Mouse (Mus musculus) CH12.LX (cell line): Measurements from ENCODE around the gene Tns2. TPM values are rescaled to one million over a fixed set of nuclear protein-coding genes. Genes with fewer than 3 reads are reported as not detected.

Experiments
- DNase-seq: peaks from one replicate; pipeline ENCODE4 v3.0.0-alpha.2; 2013; ENCODE audit errors: extremely low read depth
- H3K27ac ChIP-seq: 2 replicates; pipeline ENCODE4 v1.5.1; 2012; ENCODE audit warnings: low read depth, mild to moderate bottlenecking, control low read depth, moderate library complexity; ENCODE audit not compliant: insufficient read depth
- H3K27me3 ChIP-seq: replicated peaks from 2 replicates; pipeline ENCODE3; 2012; ENCODE audit warnings: inconsistent platforms
- H3K36me3 ChIP-seq, 2 experiments: replicated peaks in 1 of 2; 2 replicates each; pipeline versions ENCODE3 to v1.6.1; 2012; ENCODE audit warnings: inconsistent platforms in 1 of 2, low read length in 1 of 2, mild to moderate bottlenecking in 1 of 2, mixed read lengths in 1 of 2, moderate library complexity in 1 of 2; ENCODE audit not compliant: control insufficient read depth in 1 of 2, insufficient read depth in 1 of 2
- H3K4me1 ChIP-seq, 2 experiments: 2 replicates each; pipeline ENCODE4 v1.6.1; 2012; ENCODE audit warnings: inconsistent platforms in 1 of 2, moderate library complexity in 1 of 2; ENCODE audit not compliant: insufficient read depth in 2 of 2, control insufficient read depth in 1 of 2
- H3K4me2 ChIP-seq: 2 replicates; pipeline ENCODE4 v1.6.1; 2012; ENCODE audit warnings: low read depth, mild to moderate bottlenecking, control low read depth; ENCODE audit not compliant: poor library complexity, insufficient read depth, severe bottlenecking
- H3K4me3 ChIP-seq, 3 experiments: fragments of 150-350 bp in 1 of 3; sonication (generic) in 1 of 3; replicated peaks in 1 of 3; 2 replicates each; pipeline versions ENCODE3 to v1.5.1; 2011 to 2012; ENCODE audit warnings: low read depth in 2 of 3, low read length in 2 of 3, mild to moderate bottlenecking in 2 of 3, moderate library complexity in 2 of 3, control low read depth in 1 of 3, improper control_type of control experiment in 1 of 3, inconsistent platforms in 1 of 3, mixed read lengths in 1 of 3; ENCODE audit not compliant: poor library complexity in 1 of 3
- H3K79me2 ChIP-seq: replicated peaks from 2 replicates; pipeline ENCODE4 v1.6.1; 2012; ENCODE audit warnings: mild to moderate bottlenecking, moderate library complexity; ENCODE audit not compliant: control insufficient read depth, poor library complexity, insufficient read depth, severe bottlenecking; ENCODE audit errors: extremely low read depth
- H3K9ac ChIP-seq: 2 replicates; pipeline ENCODE4 v1.6.1; 2012; ENCODE audit warnings: low read depth, mild to moderate bottlenecking, control low read depth, moderate library complexity; ENCODE audit not compliant: insufficient read depth
- H3K9me3 ChIP-seq: replicated peaks from 2 replicates; pipeline ENCODE3; 2012; ENCODE audit warnings: low read length, inconsistent platforms, mixed read lengths
- BHLHE40 ChIP-seq: IDR thresholded peaks from 2 replicates; pipeline ENCODE4 v1.6.1; 2011; ENCODE audit warnings: mild to moderate bottlenecking, low read depth, low read length, improper control_type of control experiment
- CHD1 ChIP-seq: IDR thresholded peaks from 2 replicates; pipeline ENCODE4 v1.6.1; 2012; ENCODE audit warnings: low read depth, low read length, improper control_type of control experiment, inconsistent platforms
- CTCF ChIP-seq, 2 experiments: IDR thresholded peaks in 1 of 2; conservative IDR thresholded peaks in 1 of 2; 2 replicates each; pipeline ENCODE4 v1.5.1; 2011 to 2012; ENCODE audit warnings: low read depth in 2 of 2, low read length in 2 of 2, improper control_type of control experiment in 1 of 2, inconsistent platforms in 1 of 2, mild to moderate bottlenecking in 1 of 2, moderate library complexity in 1 of 2
- GABPA ChIP-seq: IDR thresholded peaks from 2 replicates; pipeline ENCODE4 v1.6.1; 2012; ENCODE audit warnings: low read depth, low read length, improper control_type of control experiment, inconsistent platforms; ENCODE audit not compliant: insufficient replicate concordance
- JUND ChIP-seq: conservative IDR thresholded peaks from 2 replicates; pipeline ENCODE4 v1.6.1; 2011; ENCODE audit warnings: low read depth, low read length, improper control_type of control experiment
- MAX ChIP-seq: IDR thresholded peaks from 2 replicates; pipeline ENCODE4 v1.6.1; 2011; ENCODE audit warnings: low read length, improper control_type of control experiment
- MXI1 ChIP-seq: IDR thresholded peaks from 2 replicates; pipeline ENCODE4 v1.6.1; 2011; ENCODE audit warnings: mild to moderate bottlenecking, low read depth, low read length, improper control_type of control experiment
- MYC ChIP-seq: IDR thresholded peaks from 2 replicates; pipeline ENCODE4 v1.6.1; 2011; ENCODE audit warnings: low read depth, mild to moderate bottlenecking, improper control_type of control experiment, low read length
- PAX5 ChIP-seq: IDR thresholded peaks from 2 replicates; pipeline ENCODE4 v1.6.1; 2012; ENCODE audit warnings: low read length, inconsistent platforms, mixed read lengths
- POLR2A ChIP-seq: IDR thresholded peaks from 2 replicates; pipeline ENCODE4 v1.6.1; 2011; ENCODE audit warnings: low read depth, mild to moderate bottlenecking, improper control_type of control experiment, low read length
- SMC3 ChIP-seq: IDR thresholded peaks from 2 replicates; pipeline ENCODE4 v1.6.1; 2011; ENCODE audit warnings: low read depth, low read length, improper control_type of control experiment
- USF1 ChIP-seq: IDR thresholded peaks from 2 replicates; pipeline ENCODE4 v1.6.1; 2014; ENCODE audit warnings: low read depth, mild to moderate bottlenecking, inconsistent platforms, low read length, improper control_type of control experiment
- USF2 ChIP-seq: conservative IDR thresholded peaks from 2 replicates; pipeline ENCODE4 v1.6.1; 2011; ENCODE audit warnings: low read depth, low read length, improper control_type of control experiment
- ZKSCAN1 ChIP-seq: IDR thresholded peaks from 2 replicates; pipeline ENCODE4 v1.6.1; 2012; ENCODE audit warnings: low read depth, inconsistent platforms, low read length, improper control_type of control experiment, borderline replicate concordance
- ZMIZ1 ChIP-seq: IDR thresholded peaks from 2 replicates; pipeline ENCODE4 v1.6.1; 2012; ENCODE audit warnings: low read depth, mild to moderate bottlenecking, inconsistent platforms, low read length, improper control_type of control experiment
- dilution Hi-C: fragments of 300-500 bp; cut with MboI; formaldehyde crosslinking; loops from 2 replicates; pipeline ENCODE4 v1.14.3; 2020; ENCODE audit warnings: low sequenced_read_pairs; ENCODE audit not compliant: extremely low pct_unique_long_range_greater_than_20kb, extremely low pct_ligation_motif_present
- in situ Hi-C: fragments of 300-500 bp; cut with MboI; formaldehyde crosslinking; loops from 3 replicates; pipeline ENCODE4 v1.14.3; 2019; ENCODE audit warnings: low sequenced_read_pairs, low pct_ligation_motif_present, low pct_unique_long_range_greater_than_20kb, mixed read lengths
- polyA plus RNA-seq: library from polyadenylated mRNA; unstranded; fragments of >175 nt; gene quantifications from 2 replicates; pipeline ENCODE4 v1.2.1, GENCODE M21; 2012; ENCODE audit warnings: low read depth; ENCODE audit not compliant: insufficient read length
- total RNA-seq, 2 experiments: library from RNA; depleted of rRNA; stranded (reverse); fragments of 300-350 nt in 1 of 2; fragments of >200 nt in 1 of 2; gene quantifications; 2 replicates each; pipeline ENCODE4 v1.2.3; 2012 to 2014

Tns2 gene
- total and polyA plus RNA-seq, 3 experiments: 0.13 to 0.34 TPM; not detected in 1

GRCm38 (mm10) chr15:102103371-102103946, 3.2 kb downstream of the Tns2 start:
- H3K79me2 ChIP-seq: no peaks in the 10 kb centered on the region
- in situ Hi-C loops: loop anchor here (5.0 kb wide), 1 partner anchor 34 kb away; the partner anchor contains the start of gene Spryd3
- H3K4me1 ChIP-seq: peaks cover 14 to 52% of the 10 kb centered on the region in 2 experiments
- no peak for TF ChIP-seq ZKSCAN1
- no peak for TF ChIP-seq USF1
- no peak for TF ChIP-seq MYC
- no peak for TF ChIP-seq CHD1
- TF ChIP-seq CTCF (conservative IDR thresholded peaks at IDR 0.05 in 1 of 2, IDR thresholded peaks at IDR 0.05 in 1 of 2; ENCODE audit: low read depth in 2 of 2, low read length in 2 of 2): no peak
- no peak for TF ChIP-seq USF2
- TF ChIP-seq POLR2A: no peak
- TF ChIP-seq MXI1: no peak
- no peak for TF ChIP-seq GABPA
- no peak for TF ChIP-seq MAX
- TF ChIP-seq JUND: no peak
- no peak for TF ChIP-seq BHLHE40
- TF ChIP-seq ZMIZ1: no peak
- no peak overlapping the region for H3K27ac ChIP-seq
- H3K4me2 ChIP-seq: no peak overlapping the region
- DNase-seq: no peak
- no peak overlapping the region for H3K9ac ChIP-seq
- dilution Hi-C loops: no loop called here
- no peaks in the 10 kb centered on the region for H3K9me3 ChIP-seq
- H3K4me3 ChIP-seq: no peak overlapping the region
- H3K27me3 ChIP-seq: peaks cover 84% of the 10 kb centered on the region
- peaks cover 0 to 9% of the 10 kb centered on the region in 2 experiments for H3K36me3 ChIP-seq

- Histone ChIP-seq H3K27ac (no peak overlapping the region), H3K36me3 (peaks cover 0 to 4% of the 10 kb centered on the region in 2 experiments), H3K9me3 (no peaks in the 10 kb centered on the region), H3K4me1 (peaks cover 14 to 57% of the 10 kb centered on the region in 2 experiments), H3K79me2 (no peaks in the 10 kb centered on the region), H3K4me2 (no peak overlapping the region), H3K27me3 (peaks cover 87% of the 10 kb centered on the region), H3K9ac (no peak overlapping the region), H3K4me3 (no peak overlapping the region)
- TF ChIP-seq PAX5 (no peak), JUND (no peak), SMC3 (no peak), USF2 (no peak), MAX (no peak)
- in situ Hi-C loops: loop anchor here (5.0 kb wide), 1 partner anchor 33 kb away; the partner anchor contains the start of gene Spryd3
- no peak for DNase-seq
- dilution Hi-C loops: no loop called here
These were observed 3.8 kb downstream of the Tns2 start for GRCm38 (mm10) chr15:102103947-102104555.
